Mouse (Mus musculus): ENCODE measurements at regions not wholly inside any gene's neighbourhood (a gene's known extent, or its start where the extent isn't known, plus 50 kb on each side); places are given as distances from the start of the nearest gene placed in this dataset.

DNA sequence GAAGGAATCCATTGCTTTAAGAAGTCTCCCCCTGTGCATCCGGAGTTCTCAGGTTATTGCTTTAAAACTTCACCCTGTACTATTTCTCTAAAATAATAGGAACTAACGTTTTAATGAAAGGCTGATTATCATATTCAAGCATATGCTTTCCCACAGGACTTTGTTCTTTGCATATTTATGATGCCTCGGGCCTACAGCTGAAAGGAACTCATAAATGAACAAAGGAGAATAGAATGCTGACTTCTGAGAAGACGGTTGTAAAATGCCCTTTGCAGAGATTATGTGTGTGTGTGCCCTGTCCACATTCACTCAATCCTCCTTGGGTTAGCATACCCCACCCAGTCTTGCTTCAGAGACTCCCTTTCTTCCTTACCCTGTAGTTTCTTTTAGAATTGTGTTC, 294.2 kb downstream of the Nedd1 start:
- TF ChIP-seq MAFK (IDR thresholded peaks at IDR 0.05; ENCODE audit: insufficient read depth, low read depth, low read length) (no peak), ZNF384 (IDR thresholded peaks at IDR 0.05; ENCODE audit: low read depth, low read length) (no peak)

All from ES-E14 (cell line).